Mouse (Mus musculus): Measurements from ENCODE around the gene Pde5a. TPM values are rescaled to one million over a fixed set of nuclear protein-coding genes. Genes with fewer than 3 reads are reported as not detected.

The Pde5a gene
- polyA plus RNA-seq, 1 experiment, result 0.91 TPM

GRCm38 (mm10) chr3:122907841-122908240 is 179.1 kb downstream of the Pde5a start:
- H3K27ac ChIP-seq (replicated peaks; ENCODE audit: low read depth, low read length), result no peak overlapping the region
- H3K4me3 ChIP-seq (ENCODE audit: insufficient read depth, low read depth, low read length), result no peak overlapping the region
- H3K4me1 ChIP-seq (ENCODE audit: control insufficient read depth, insufficient read depth, insufficient read length, low read length), result no peaks in the 10 kb centered on the region

Other genes starting within 250 kb of the Pde5a start
- 9.3 and 10.3 TPM in 2 replicates for gene Fnbp1l, start 109.2 kb upstream of the Pde5a start, polyA plus RNA-seq (2012; ENCODE audit: insufficient read depth, insufficient read length, missing spikeins)
- not detected in 2 replicates for gene Fabp2, start 166.1 kb downstream of the Pde5a start, polyA plus RNA-seq (2012; ENCODE audit: insufficient read depth, insufficient read length, missing spikeins)
- not detected in 2 replicates for gene Gm10959, start 190.4 kb downstream of the Pde5a start, polyA plus RNA-seq (2012; ENCODE audit: insufficient read depth, insufficient read length, missing spikeins)
- 85.1 and 99.1 TPM in 2 replicates for gene 1810037I17Rik, start 195.3 kb downstream of the Pde5a start, polyA plus RNA-seq (2012; ENCODE audit: insufficient read depth, insufficient read length, missing spikeins)

All from brown adipose tissue, adult 24 weeks (tissue).